Mouse (Mus musculus) kidney, adult 2 months (tissue): ENCODE measurements around the gene Trim27. TPM values are rescaled to one million over a fixed set of nuclear protein-coding genes. Genes with fewer than 3 reads are reported as not detected.
A peak's percentile ranks its signal among the peaks of the same experiment; 100 is the strongest.

ENCODE experiments used
- DNase-seq: peaks from one replicate; pipeline ENCODE4 v3.0.0; 2021
- H3K27ac ChIP-seq: fragments of 200-500 bp; 2 replicates; pipeline ENCODE4 v1.5.1; 2012; ENCODE audit warnings: low read depth, low read length, control low read depth, inconsistent platforms; ENCODE audit not compliant: insufficient read depth
- H3K27me3 ChIP-seq: fragments of 200-500 bp; replicated peaks from 2 replicates; pipeline ENCODE4 v1.6.1; 2012; ENCODE audit warnings: mild to moderate bottlenecking, moderate library complexity, low read length, inconsistent platforms; ENCODE audit not compliant: control insufficient read depth, insufficient read depth
- H3K36me3 ChIP-seq: fragments of 200-500 bp; 2 replicates; pipeline ENCODE4 v1.6.1; 2012; ENCODE audit warnings: mild to moderate bottlenecking, moderate library complexity, low read length, inconsistent platforms; ENCODE audit not compliant: control insufficient read depth, insufficient read depth
- H3K4me1 ChIP-seq: fragments of 200-500 bp; 2 replicates; pipeline ENCODE4 v1.6.1; 2011; ENCODE audit warnings: low read length; ENCODE audit not compliant: control insufficient read depth, insufficient read depth
- H3K4me3 ChIP-seq: fragments of 200-500 bp; 2 replicates; pipeline ENCODE4 v1.5.1; 2011; ENCODE audit warnings: mild to moderate bottlenecking, low read depth, low read length, control low read depth; ENCODE audit not compliant: insufficient read depth
- CTCF ChIP-seq: fragments of 200-500 bp; conservative IDR thresholded peaks from 2 replicates; pipeline ENCODE4 v1.5.1; 2011; ENCODE audit warnings: low read depth, mild to moderate bottlenecking, control low read depth, low read length, moderate library complexity, mixed read lengths; ENCODE audit not compliant: insufficient read depth, insufficient read length
- POLR2A ChIP-seq: fragments of 200-500 bp; IDR thresholded peaks from one replicate; pipeline ENCODE4 v1.6.1; 2011; ENCODE audit warnings: low read depth, low read length, control low read depth
- WGBS: fragments of 180-500 bp; shearing (Covaris S2); methylation state at CpG from one replicate; pipeline ENCODE4 v1.1.7; 2018; 5-methylcytosine and 5-hydroxymethylcytosine counted together
- polyA plus RNA-seq: library from polyadenylated mRNA; depleted of rRNA; stranded (reverse); fragments of >200 nt; gene quantifications from 2 replicates; pipeline ENCODE4 v1.2.3, GENCODE M21; 2012

Trim27 gene
- polyA plus RNA-seq, 1 experiment, result 30.2 TPM

DNA sequence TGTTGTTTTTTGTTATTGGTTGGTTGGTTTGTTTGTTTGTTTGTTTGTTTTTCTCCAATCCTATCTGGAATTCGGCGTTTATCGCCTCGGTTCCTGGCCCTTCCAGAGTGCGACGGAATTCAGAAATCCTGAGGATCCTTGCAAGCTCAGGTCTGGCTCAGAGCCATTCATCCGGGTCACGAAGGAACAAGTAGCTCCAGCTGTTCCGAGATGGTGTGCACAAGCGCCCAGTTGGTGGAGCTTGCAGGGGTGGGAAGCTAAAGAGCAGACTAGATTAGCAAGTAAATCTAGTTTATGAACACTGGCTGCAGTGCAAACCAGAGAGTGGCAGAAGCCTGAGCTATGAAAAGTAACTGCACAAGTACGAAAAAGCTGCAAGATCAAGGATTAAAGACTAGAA lies 6.2 kb upstream of the Trim27 start:
- H3K4me3 ChIP-seq, result peak overlapping the region; percentile 27
- WGBS, result under 1% methylated on average over 11 of the region's 11 CpGs
- DNase-seq, result peak; percentile 95
- H3K36me3 ChIP-seq, result no peaks in the 10 kb centered on the region
- peaks cover 3% of the 10 kb centered on the region; the same call in 1 of the 2 replicates for H3K4me1 ChIP-seq
- H3K27ac ChIP-seq, result peak overlapping the region; percentile 58; the same call in 1 of the 2 replicates
- H3K27me3 ChIP-seq, result no peaks in the 10 kb centered on the region
- TF ChIP-seq POLR2A (no peak), CTCF (no peak)

DNA sequence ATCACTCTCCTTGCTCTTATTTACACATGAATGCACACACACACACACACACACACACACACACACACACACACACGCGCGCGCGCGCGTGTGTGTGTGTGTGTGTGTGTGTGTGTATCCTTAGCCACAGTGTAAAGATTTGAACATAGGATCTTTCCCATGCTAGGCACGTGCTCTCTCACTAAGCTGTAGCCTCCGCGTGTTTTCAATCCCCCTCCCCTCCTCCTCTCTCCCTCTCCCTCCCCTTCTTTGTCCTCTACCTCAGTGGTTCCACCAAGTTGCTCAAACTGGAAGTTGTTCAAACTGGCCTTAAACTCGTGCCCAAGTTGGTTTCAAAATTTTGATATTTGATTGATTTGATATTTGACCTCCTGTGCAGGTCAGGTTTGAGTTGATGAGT lies 2.5 kb upstream of the Trim27 start:
- WGBS, result 86% methylated on average over 11 of the region's 11 CpGs
- Histone ChIP-seq H3K36me3 (no peaks in the 10 kb centered on the region), H3K4me3 (no peak overlapping the region), H3K4me1 (peaks cover 3% of the 10 kb centered on the region; the same call in 1 of the 2 replicates), H3K27me3 (no peaks in the 10 kb centered on the region), H3K27ac (no peak overlapping the region)
- TF ChIP-seq CTCF (no peak), POLR2A (no peak)
- DNase-seq, result no peak

DNA sequence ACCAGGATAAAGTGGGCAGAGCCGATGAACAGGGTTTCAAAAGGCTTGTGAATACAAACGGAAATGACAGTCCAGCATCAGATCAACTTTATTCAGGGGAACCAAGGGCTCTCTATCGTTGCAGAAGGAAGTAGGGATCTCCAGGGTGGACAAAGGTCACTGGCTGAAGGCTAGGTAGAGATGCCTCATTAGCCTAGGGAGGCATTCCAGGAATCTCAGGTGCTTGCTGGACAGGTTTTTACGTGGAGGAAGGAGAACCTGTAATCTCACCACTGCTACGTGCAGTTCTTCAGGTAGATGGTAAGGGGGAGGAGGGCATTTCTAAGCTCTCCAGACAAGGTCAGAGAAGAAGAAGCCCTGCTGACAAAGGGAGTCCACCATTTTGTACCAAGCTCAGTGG lies 1.6 kb upstream of the Trim27 start:
- 42% methylated on average over 5 of the region's 5 CpGs for WGBS
- H3K4me3 ChIP-seq, result no peak overlapping the region
- H3K27ac ChIP-seq, result no peak overlapping the region

DNA sequence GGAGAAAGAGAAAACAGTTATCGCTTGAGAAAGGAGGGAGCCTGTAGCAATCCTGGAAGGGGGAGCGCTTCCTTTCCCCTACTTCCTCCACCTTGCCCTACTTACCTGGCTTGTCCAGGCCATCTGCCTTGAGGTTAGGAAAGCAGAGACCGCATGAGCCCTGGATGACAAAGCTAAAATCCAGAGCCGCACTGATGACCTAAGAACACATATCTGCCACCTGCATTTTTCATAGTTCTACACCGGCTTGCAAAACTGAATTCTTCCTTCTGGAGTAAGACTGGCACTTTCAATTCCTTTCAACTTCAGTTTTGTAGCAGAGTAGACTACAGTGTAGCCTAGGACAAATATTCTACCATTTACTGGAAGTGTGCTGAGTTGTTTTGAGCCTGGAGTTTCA lies 881 bp upstream of the Trim27 start:
- no peak overlapping the region for H3K4me3 ChIP-seq
- no peak overlapping the region for H3K27ac ChIP-seq
- no peaks in the 10 kb centered on the region for H3K27me3 ChIP-seq
- H3K36me3 ChIP-seq, result no peaks in the 10 kb centered on the region
- TF ChIP-seq POLR2A (no peak), CTCF (no peak)
- 92% methylated on average over 5 of the region's 5 CpGs for WGBS
- DNase-seq, result no peak
- H3K4me1 ChIP-seq, result no peaks in the 10 kb centered on the region; the same call in 1 of the 2 replicates

More for the DNA sequence above, 1.6 kb upstream of the Trim27 start:
- Histone ChIP-seq H3K4me1 (no peaks in the 10 kb centered on the region; the same call in 1 of the 2 replicates), H3K27me3 (no peaks in the 10 kb centered on the region), H3K36me3 (no peaks in the 10 kb centered on the region)
- TF ChIP-seq CTCF (no peak), POLR2A (no peak)
- no peak for DNase-seq

DNA sequence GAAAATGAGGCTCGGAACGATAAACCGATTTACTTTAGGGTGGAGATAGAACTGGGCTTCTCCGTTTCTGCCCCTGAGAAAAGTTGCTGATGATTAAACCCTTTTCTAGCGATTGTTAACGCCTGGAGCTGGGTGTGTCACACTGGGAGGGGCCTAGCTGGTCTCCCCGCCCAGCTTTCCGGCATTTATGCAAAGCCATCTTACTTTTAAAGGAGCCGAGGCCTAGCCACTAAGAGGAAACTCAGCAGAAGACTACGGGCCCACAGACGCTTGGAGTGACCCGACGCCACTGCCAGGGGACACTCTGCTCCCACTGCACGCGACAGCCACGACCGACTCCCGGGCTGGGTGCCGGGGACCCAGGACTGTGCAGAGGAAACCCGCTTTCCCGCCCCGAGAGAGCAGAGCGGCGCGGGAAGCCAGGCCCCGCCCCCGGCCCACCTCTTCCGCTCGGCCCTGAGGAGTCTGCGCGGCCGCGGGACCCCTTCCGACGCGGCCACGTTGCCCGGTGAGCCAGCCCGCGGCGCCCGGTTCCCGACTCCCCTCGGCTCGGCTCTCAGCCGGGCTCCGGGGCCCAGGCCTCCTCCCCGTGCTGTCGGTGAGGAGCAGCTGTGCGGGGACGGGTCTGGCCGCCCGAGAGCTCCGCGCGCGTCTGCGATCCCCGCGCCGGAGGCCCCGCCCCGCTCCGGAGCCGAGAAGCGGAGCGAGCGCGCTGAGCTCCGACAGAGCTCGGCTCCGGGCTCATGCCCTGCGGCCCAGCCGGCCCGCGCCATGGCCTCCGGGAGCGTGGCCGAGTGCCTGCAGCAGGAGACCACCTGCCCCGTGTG lies 692 bp downstream of the Trim27 start:
- TF ChIP-seq CTCF, result no peak
- TF ChIP-seq POLR2A, result no peak
- Histone ChIP-seq H3K27me3 (no peaks in the 10 kb centered on the region), H3K27ac (peak overlapping the region; percentile 95), H3K36me3 (no peaks in the 10 kb centered on the region; the same call in 1 of the 2 replicates), H3K4me1 (no peaks in the 10 kb centered on the region; the same call in 1 of the 2 replicates), H3K4me3 (peak overlapping the region; percentile 97)
- DNase-seq, result peak; percentile 96
- under 1% methylated on average over 80 of the region's 80 CpGs for WGBS

DNA sequence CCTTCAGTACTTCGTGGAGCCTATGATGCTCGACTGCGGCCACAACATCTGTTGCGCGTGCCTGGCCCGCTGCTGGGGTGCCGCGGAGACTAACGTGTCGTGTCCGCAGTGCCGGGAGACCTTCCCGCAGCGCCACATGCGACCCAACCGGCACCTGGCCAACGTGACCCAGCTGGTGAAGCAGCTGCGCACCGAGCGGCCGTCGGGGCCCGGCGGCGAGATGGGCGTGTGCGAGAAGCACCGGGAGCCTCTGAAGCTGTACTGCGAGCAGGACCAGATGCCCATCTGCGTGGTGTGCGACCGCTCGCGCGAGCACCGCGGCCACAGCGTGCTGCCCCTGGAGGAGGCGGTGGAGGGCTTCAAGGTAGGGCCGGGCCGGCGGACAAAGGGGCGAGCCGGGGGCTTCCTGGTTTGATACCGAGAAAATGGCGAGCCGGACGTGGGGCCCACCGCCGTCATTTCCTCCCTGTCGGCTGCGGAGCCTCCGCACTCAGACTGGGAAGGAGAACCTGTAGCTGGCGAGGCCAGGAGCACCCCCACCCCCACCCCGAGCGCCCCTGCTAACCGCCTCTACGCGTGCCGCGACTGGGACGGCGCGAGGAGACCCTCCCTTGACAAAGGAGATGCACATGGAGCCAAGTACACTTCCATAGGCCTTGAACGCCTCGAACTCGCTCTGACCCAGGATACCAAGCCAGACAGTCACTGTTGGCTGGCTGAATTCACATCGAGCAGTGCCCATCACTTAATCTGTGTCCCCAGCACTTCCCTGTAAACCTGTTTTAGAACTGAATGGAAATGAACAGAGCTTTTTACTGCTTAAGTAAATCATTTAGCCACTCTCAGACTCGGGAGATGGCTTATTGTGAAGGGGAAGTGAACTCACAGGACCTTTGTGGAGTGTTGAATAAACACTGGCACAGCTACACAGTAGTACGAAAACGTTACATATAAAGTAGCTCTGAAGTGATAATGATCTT lies 1.6 kb downstream of the Trim27 start:
- no peaks in the 10 kb centered on the region for H3K27me3 ChIP-seq
- peak overlapping the region; percentile 97 for H3K4me3 ChIP-seq
- no peaks in the 10 kb centered on the region; the same call in 1 of the 2 replicates for H3K4me1 ChIP-seq
- peak; percentile 61 for DNase-seq
- peak overlapping the region; percentile 42 for H3K27ac ChIP-seq
- WGBS, result under 1% methylated on average over 71 of the region's 71 CpGs
- H3K36me3 ChIP-seq, result no peaks in the 10 kb centered on the region; the same call in 1 of the 2 replicates
- no peak for TF ChIP-seq POLR2A
- TF ChIP-seq CTCF, result no peak
